Mouse (Mus musculus): Measurements from ENCODE around the gene Top3a. TPM values are rescaled to one million over a fixed set of nuclear protein-coding genes. Genes with fewer than 3 reads are reported as not detected.
A peak's percentile ranks its signal among the peaks of the same experiment; 100 is the strongest.

Top3a gene
- polyA plus RNA-seq, 1 experiment from 2014 or later, result 28.1 TPM

DNA sequence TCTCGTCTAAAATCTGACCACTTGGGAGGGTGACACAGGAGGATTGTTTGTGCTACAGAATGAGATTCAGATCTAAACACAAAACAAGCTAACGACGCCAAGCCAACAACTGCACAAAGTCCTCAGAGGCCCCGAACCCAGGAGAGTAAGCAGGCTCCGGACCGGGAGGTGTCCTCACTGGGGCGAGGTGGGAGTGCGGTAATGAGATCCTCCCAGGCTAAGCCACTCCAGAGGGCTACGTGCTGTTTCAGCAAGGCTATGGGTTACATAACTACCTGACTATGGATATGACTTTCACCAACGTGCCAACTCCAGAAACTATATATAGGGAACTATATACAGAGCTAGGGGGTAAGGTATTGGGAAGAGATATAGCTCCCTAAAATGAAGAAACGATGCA lies 19.2 kb upstream of the Top3a start:
- H3K9me3 ChIP-seq, result no peaks in the 10 kb centered on the region
- H3K36me3 ChIP-seq (replicated peaks), result peaks cover 98% of the 10 kb centered on the region
- no peaks in the 10 kb centered on the region for H3K27me3 ChIP-seq (replicated peaks; ENCODE audit: low read depth, poor library complexity, severe bottlenecking)
- no peak for DNase-seq (ENCODE audit: low spot score)
- no peaks in the 10 kb centered on the region for H3K4me1 ChIP-seq
- H3K27ac ChIP-seq (replicated peaks), result no peak overlapping the region
- 92% methylated on average over 11 of the region's 11 CpGs for WGBS
- no peak overlapping the region for H3K4me3 ChIP-seq

DNA sequence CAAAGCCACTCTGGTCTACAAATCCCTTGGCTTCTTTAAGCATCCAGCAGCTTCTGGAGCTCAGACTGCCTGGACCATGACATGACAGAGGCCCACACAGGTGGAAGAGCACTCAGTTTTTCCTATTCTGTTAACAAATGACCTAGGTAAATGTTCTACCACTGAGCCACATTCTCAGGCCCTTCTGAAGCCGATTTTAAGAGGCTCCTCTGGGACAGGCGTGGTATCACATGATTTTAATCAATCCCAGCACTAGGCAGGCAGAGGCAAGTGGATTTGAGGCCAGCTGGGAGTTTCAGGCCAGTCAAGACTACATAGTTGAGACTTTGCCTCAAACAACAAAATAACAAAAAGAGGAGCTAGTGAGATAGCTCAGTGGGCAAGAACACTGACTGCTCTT lies 13.3 kb upstream of the Top3a start:
- Histone ChIP-seq H3K27ac (replicated peaks) (no peak overlapping the region), H3K36me3 (replicated peaks) (peaks cover 97% of the 10 kb centered on the region), H3K9me3 (no peaks in the 10 kb centered on the region), H3K4me3 (no peak overlapping the region), H3K27me3 (replicated peaks; ENCODE audit: low read depth, poor library complexity, severe bottlenecking) (no peaks in the 10 kb centered on the region), H3K4me1 (no peaks in the 10 kb centered on the region)
- 66% methylated on average over 2 of the region's 2 CpGs for WGBS
- DNase-seq (ENCODE audit: low spot score), result no peak

DNA sequence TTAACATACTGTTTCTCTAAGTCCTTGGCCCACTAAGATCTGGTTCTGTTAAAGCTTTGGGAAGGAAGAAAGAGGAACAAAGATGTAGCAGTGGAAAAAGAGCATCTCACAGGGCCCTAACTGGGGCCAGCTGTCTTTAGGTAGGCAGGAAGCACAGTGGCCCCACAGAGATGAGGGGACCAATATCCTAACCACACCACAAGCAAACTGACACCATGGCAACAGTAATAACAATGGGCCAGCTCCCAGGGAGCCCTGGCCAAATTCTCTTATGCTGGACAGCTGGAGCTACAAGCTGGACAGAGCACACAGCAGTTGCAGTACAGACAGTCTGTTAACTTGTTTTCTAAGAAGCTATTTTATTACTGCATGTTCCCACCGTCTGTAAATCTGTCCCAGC lies 10.4 kb upstream of the Top3a start:
- H3K36me3 ChIP-seq (replicated peaks), result peaks cover 99% of the 10 kb centered on the region

DNA sequence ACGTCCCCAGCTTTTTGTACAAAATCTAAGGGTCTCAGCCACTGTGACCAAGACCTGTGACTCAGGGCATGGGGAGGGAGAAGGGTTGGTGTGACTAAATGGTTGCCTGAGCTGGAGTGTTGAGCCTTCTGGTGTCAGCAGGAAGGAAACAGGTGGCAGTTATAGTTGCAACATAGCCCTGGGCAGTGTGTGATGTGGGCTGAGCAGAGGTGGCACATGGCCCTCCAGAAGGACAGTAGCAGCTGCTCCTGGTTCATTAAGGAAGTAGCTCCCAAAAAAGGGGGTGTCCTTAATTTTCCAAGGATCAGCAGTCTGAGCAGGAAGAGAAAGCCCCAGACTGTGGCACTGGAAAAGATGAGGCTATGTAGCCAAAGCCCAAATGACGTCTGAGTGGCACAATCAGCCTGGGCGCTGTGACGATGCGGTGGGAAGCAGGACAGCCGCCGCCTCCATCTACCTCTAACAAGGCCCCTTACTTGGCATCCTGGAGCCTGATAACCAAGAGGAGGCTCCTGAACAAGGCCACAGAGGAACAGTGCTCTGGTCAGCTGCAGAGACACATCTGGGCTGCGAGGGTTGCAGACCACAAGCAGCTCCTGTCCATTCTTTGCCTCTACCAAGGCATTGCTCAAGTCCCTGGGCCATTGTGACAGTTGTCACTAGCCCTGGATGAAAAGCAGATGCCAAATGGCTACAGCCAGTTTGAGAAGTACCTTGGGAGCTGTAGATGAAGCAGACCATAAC lies 7.2 kb upstream of the Top3a start:
- Histone ChIP-seq H3K36me3 (replicated peaks) (peaks cover 100% of the 10 kb centered on the region), H3K4me3 (no peak overlapping the region), H3K9me3 (no peaks in the 10 kb centered on the region), H3K27ac (replicated peaks) (no peak overlapping the region), H3K27me3 (replicated peaks; ENCODE audit: low read depth, poor library complexity, severe bottlenecking) (no peaks in the 10 kb centered on the region), H3K4me1 (peaks cover 32% of the 10 kb centered on the region)
- 94% methylated on average over 8 of the region's 8 CpGs for WGBS
- no peak for DNase-seq (ENCODE audit: low spot score)

More for the DNA sequence above, 10.4 kb upstream of the Top3a start:
- no peaks in the 10 kb centered on the region for H3K9me3 ChIP-seq
- no peaks in the 10 kb centered on the region for H3K27me3 ChIP-seq (replicated peaks; ENCODE audit: low read depth, poor library complexity, severe bottlenecking)
- H3K4me3 ChIP-seq, result no peak overlapping the region
- H3K27ac ChIP-seq (replicated peaks), result no peak overlapping the region
- H3K4me1 ChIP-seq, result no peaks in the 10 kb centered on the region
- WGBS, result 80% methylated on average over 1 of the region's 1 CpGs
- DNase-seq (ENCODE audit: low spot score), result no peak

DNA sequence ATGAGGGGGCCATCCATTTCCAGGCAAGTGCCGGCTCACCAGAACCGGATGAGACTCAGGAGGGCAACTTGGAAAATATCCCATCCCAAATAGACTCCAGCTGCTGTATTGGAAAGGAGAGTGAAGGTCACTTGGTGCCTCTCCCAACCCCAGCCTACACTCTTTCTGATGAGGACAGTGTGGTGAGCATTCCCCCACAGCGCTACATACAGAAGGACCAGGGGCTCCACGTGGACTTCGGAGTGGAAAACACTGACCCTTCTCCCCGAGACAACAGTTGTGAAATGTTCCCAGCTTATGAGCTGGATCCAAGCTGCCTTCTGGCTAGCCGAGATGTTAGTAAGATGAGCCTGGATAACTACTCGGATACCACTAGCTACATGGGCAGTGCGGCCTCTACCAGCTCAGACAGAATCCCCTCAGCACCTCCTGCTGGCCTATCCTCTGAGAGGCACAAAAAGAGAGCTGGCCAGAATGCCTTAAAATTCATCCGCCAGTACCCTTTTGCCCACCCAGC lies 2.6 kb upstream of the Top3a start:
- WGBS, result 92% methylated on average over 10 of the region's 10 CpGs
- no peak overlapping the region for H3K27ac ChIP-seq (replicated peaks)
- H3K36me3 ChIP-seq (replicated peaks), result peaks cover 64% of the 10 kb centered on the region
- peak overlapping the region; percentile 93 for H3K4me3 ChIP-seq
- no peaks in the 10 kb centered on the region for H3K27me3 ChIP-seq (replicated peaks; ENCODE audit: low read depth, poor library complexity, severe bottlenecking)
- no peak for DNase-seq (ENCODE audit: low spot score)
- peaks cover 67% of the 10 kb centered on the region for H3K4me1 ChIP-seq
- no peaks in the 10 kb centered on the region for H3K9me3 ChIP-seq

DNA sequence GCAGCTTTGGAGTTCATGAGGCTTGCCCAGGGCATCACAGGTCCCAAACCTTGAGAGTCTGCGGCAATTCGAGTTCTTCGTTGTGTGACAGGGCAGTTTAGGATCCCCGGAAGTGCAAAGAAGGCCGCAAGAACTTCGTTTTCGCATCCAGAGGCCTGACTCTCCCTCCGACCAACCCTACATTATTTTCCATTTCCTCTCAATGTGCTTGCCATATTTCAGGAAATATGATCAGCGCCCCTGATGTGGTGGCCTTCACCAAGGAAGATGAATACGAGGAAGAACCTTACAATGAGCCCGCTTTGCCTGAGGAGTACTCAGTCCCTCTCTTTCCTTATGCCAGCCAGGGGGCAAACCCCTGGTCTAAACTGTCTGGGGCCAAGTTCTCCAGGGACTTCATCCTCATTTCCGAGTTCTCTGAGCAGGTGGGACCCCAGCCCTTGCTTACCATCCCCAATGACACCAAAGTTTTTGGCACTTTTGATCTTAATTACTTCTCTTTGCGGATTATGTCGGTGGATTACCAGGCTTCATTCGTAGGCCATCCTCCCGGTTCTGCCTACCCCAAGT lies 721 bp upstream of the Top3a start:
- Histone ChIP-seq H3K4me3 (peak overlapping the region; percentile 93), H3K27ac (replicated peaks) (peak overlapping the region; percentile 90), H3K9me3 (no peaks in the 10 kb centered on the region), H3K4me1 (peaks cover 71% of the 10 kb centered on the region), H3K27me3 (replicated peaks; ENCODE audit: low read depth, poor library complexity, severe bottlenecking) (no peaks in the 10 kb centered on the region), H3K36me3 (replicated peaks) (peaks cover 46% of the 10 kb centered on the region)
- WGBS, result 26% methylated on average over 16 of the region's 16 CpGs
- DNase-seq (ENCODE audit: low spot score), result no peak

DNA sequence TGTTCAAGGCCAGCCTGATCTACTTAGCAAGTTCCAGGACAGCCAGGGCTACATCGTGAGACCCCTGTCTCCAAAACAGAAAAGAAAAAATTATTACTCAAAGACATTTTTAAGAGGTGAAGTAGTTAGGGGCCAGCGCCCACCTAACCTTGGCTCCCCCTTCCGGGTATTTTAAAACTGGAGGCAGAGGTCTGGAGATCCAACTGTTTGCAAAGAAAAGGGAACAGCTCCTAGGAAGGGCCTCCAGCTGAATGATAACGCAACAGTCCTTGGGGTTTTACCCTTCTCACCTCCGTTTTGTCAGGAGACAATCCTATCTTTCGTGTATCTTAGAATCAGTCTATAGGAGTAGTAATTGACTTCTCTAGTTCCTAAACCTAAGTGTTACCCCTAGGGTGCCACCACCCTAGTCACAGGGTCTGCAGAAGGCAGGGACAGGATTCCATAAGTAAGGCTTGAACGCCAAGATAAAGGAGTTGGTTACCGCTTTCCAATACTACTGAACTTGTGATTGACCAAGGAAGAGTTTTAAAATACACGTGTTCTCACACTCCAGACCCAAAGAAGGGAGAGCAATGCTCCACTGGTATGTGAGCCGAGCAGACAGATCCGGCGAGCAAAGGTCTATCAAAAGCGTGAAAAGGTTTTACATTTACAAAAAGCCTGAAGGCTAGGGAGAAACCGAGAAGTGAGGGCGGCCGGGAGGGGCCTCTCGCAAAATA lies 897 bp downstream of the Top3a start:
- H3K27me3 ChIP-seq (replicated peaks; ENCODE audit: low read depth, poor library complexity, severe bottlenecking), result no peaks in the 10 kb centered on the region
- H3K9me3 ChIP-seq, result no peaks in the 10 kb centered on the region
- peak overlapping the region; percentile 93 for H3K4me3 ChIP-seq
- H3K27ac ChIP-seq (replicated peaks), result peak overlapping the region; percentile 90
- H3K36me3 ChIP-seq (replicated peaks), result peaks cover 30% of the 10 kb centered on the region
- H3K4me1 ChIP-seq, result peaks cover 58% of the 10 kb centered on the region
- WGBS, result 5% methylated on average over 17 of the region's 17 CpGs
- no peak for DNase-seq (ENCODE audit: low spot score)

DNA sequence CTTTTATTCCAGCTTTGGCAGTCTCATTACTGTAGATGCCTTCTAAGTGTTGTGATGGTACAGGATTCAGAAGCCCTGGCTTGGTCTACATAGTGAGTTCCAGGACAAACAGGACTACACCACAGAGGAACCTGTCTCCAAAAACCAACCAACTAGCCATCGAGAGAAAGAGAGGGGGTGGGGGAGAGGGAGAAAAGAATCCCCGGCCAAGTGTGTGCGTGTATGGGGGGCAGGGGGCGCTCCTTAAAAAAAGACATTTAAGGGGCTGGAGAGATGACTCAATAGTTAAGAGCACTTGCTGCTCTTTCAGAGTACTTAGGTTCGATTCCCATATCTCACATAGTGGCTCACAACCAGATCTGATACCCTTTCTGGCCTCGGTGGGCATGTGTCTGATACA lies 1.6 kb downstream of the Top3a start:
- Histone ChIP-seq H3K36me3 (replicated peaks) (peaks cover 23% of the 10 kb centered on the region), H3K27ac (replicated peaks) (no peak overlapping the region), H3K4me3 (peak overlapping the region; percentile 93), H3K9me3 (no peaks in the 10 kb centered on the region), H3K4me1 (peaks cover 51% of the 10 kb centered on the region), H3K27me3 (replicated peaks; ENCODE audit: low read depth, poor library complexity, severe bottlenecking) (no peaks in the 10 kb centered on the region)
- 56% methylated on average over 6 of the region's 6 CpGs for WGBS
- DNase-seq (ENCODE audit: low spot score), result no peak

DNA sequence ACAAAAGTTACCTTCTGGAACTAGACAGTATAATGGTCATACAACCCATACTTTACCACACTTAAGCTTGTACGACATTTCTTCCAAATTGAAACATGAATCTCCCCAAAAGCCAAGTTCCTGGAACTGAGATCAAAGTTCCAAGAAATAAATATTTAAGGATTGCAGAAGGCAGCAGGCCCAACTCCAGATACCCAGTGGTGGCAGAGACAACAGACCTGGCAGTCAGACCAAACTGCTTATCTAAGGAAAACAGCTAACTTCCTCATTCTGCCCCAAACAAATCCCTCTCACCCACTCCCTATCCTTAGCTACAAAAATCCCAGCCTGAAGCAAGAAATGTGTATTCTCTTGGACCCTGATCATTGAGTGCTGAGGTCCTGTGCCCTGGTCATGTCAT lies 2.3 kb downstream of the Top3a start:
- DNase-seq (ENCODE audit: low spot score), result no peak
- Histone ChIP-seq H3K27me3 (replicated peaks; ENCODE audit: low read depth, poor library complexity, severe bottlenecking) (no peaks in the 10 kb centered on the region), H3K9me3 (no peaks in the 10 kb centered on the region), H3K36me3 (replicated peaks) (peaks cover 16% of the 10 kb centered on the region), H3K27ac (replicated peaks) (no peak overlapping the region), H3K4me3 (peak overlapping the region; percentile 93; the same call in 1 of the 2 replicates), H3K4me1 (peaks cover 44% of the 10 kb centered on the region)
- 88% methylated on average over 1 of the region's 1 CpGs for WGBS

DNA sequence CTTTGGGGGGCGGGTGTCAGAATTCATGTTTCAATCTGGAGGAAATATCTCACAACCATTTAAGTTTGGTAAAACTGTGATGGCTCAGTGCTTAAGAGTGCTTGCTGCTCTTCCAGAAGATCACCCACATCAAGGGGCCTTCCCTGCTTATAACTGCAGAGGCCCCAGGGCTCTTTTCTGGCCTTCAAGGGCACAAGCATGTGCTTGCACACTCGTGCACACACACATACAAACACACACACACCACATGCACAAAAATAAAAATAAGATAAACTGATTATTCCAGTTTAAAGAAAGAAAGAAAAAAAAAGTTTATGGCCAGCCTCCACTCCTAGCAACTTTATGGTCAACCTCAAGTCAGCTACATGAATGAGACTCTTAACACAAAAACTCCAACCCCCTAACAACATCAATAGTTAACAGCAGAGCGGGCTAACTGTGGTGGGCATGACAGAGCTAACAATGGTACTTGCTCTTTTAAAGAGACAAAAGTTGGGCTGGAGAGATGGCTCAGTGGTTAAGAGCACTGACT lies 2.9 kb downstream of the Top3a start:
- H3K4me3 ChIP-seq, result no peak overlapping the region
- no peak overlapping the region for H3K27ac ChIP-seq (replicated peaks)
- no peaks in the 10 kb centered on the region for H3K9me3 ChIP-seq
- no peak for DNase-seq (ENCODE audit: low spot score)
- H3K27me3 ChIP-seq (replicated peaks; ENCODE audit: low read depth, poor library complexity, severe bottlenecking), result no peaks in the 10 kb centered on the region
- H3K4me1 ChIP-seq, result peaks cover 37% of the 10 kb centered on the region
- H3K36me3 ChIP-seq (replicated peaks), result peaks cover 9% of the 10 kb centered on the region
- 92% methylated on average over 3 of the region's 3 CpGs for WGBS

DNA sequence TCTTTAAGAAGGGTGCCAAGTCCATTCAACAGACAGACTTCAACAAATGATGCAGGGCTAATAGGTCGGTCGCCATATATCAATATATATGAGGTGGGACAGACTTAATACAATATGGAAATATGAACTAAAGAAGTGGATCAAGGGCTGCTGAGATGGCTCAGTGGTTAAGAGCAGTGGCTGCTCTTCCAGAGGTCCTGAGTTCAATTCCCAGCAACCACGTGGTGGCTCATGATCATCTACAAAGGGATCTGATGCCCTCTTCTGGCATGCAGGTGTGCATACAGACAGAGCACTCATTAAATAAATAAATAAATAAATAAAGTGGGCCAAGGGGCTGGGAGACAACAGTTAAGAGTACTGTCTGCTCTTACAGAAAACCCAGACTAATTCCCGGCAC lies 5.0 kb downstream of the Top3a start:
- Histone ChIP-seq H3K4me3 (no peak overlapping the region), H3K9me3 (no peaks in the 10 kb centered on the region), H3K27ac (replicated peaks) (no peak overlapping the region), H3K36me3 (replicated peaks) (no peaks in the 10 kb centered on the region), H3K4me1 (peaks cover 21% of the 10 kb centered on the region), H3K27me3 (replicated peaks; ENCODE audit: low read depth, poor library complexity, severe bottlenecking) (no peaks in the 10 kb centered on the region)
- DNase-seq (ENCODE audit: low spot score), result no peak
- WGBS, result 77% methylated on average over 4 of the region's 4 CpGs

DNA sequence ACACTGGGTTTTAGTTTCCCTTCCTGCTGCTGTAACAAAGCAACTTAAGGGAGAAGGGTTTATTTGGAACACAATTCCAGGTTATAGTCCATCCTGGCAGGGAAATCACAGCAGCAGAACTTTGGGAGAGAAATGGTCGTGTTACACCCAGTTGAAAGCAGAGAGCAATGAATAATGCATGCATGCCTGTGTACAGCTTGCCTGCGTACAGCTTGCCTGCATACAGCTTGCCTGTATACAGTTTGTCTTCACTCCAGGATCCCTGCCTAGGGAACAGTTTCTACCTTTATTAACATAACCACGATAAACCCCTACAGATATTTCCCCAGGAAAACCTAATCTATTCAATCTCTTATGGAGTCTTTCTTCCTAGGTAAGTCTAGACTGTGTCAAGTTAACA lies 6.4 kb downstream of the Top3a start:
- H3K4me1 ChIP-seq, result peaks cover 14% of the 10 kb centered on the region
- WGBS, result 88% methylated on average over 3 of the region's 3 CpGs
- DNase-seq (ENCODE audit: low spot score), result no peak
- peaks cover 9% of the 10 kb centered on the region; the same call in 1 of the 2 replicates for H3K36me3 ChIP-seq (replicated peaks)
- no peak overlapping the region for H3K4me3 ChIP-seq
- no peak overlapping the region for H3K27ac ChIP-seq (replicated peaks)
- no peaks in the 10 kb centered on the region for H3K27me3 ChIP-seq (replicated peaks; ENCODE audit: low read depth, poor library complexity, severe bottlenecking)
- H3K9me3 ChIP-seq, result no peaks in the 10 kb centered on the region
